ENCODE assay signal across 23 mouse cellular contexts in genomic region chr2:123103530-123103929, GRCm38 (mm10).
"Had no signal": no experiment of that assay in that cellular context is flagged by ENCODE, and none has a peak within 500 bp of the region (broad histone marks: within the 10 kb centered on the region; RNA-seq: fewer than 3 reads in every experiment).

No protein-coding gene starts in this region.

- DNase-seq: gastrocnemius, postnatal 14 days; heart, adult 18-20 months; heart, postnatal 10 days; heart, postnatal 4 days; kidney, adult 18-20 months; kidney, adult 8-10 months; kidney, postnatal 10 days; kidney, postnatal 25 days; kidney, postnatal 4 days; liver had no signal

- H3K4me3 ChIP-seq: heart, embryonic 10.5 days; heart, embryonic 12.5 days; hindbrain, embryonic 10.5 days; hindbrain, embryonic 12.5 days; intestine, embryonic 15.5 days; layer of hippocampus, adult 2 months; left cerebral cortex, adult 2 months; limb, embryonic 10.5 days; limb, embryonic 12.5 days had no signal

- H3K9ac ChIP-seq: heart, embryonic 12.5 days; hindbrain, embryonic 12.5 days; hindbrain, embryonic 14.5 days; intestine, embryonic 15.5 days; limb, embryonic 12.5 days had no signal

- H3K4me2 ChIP-seq: heart, embryonic 12.5 days; hindbrain, embryonic 12.5 days; hindbrain, embryonic 14.5 days; intestine, embryonic 15.5 days; limb, embryonic 12.5 days had no signal

- H3K36me3 ChIP-seq: heart, embryonic 10.5 days; heart, embryonic 12.5 days; hindbrain, embryonic 10.5 days; hindbrain, embryonic 12.5 days; intestine, embryonic 15.5 days; limb, embryonic 10.5 days; limb, embryonic 12.5 days had no signal

- ATAC-seq: hindbrain, embryonic 16.5 days; inflammation-experienced regulatory T-cells, adult 6 months; intestine, embryonic 15.5 days; intestine, postnatal 0 days had no signal

- H3K27me3 ChIP-seq: heart, embryonic 12.5 days; hindbrain, embryonic 12.5 days; intestine, embryonic 15.5 days; limb, embryonic 12.5 days had no signal

- H3K27ac ChIP-seq: heart, embryonic 10.5 days; hindbrain, embryonic 10.5 days; hindbrain, embryonic 12.5 days; hindbrain, embryonic 14.5 days; intestine, embryonic 15.5 days; layer of hippocampus, adult 2 months; left cerebral cortex, adult 2 months; limb, embryonic 10.5 days; limb, embryonic 12.5 days had no signal

- H3K9me3 ChIP-seq: heart, embryonic 10.5 days; heart, embryonic 12.5 days; hindbrain, embryonic 10.5 days; hindbrain, embryonic 12.5 days; intestine, embryonic 15.5 days; limb, embryonic 10.5 days; limb, embryonic 12.5 days had no signal

- H3K4me1 ChIP-seq: heart, embryonic 10.5 days; heart, embryonic 12.5 days; hindbrain, embryonic 10.5 days; hindbrain, embryonic 12.5 days; intestine, embryonic 15.5 days; limb, embryonic 10.5 days; limb, embryonic 12.5 days had no signal
